Mouse (Mus musculus) C2C12 (cell line): ENCODE data around the gene Gse1. TPM values are rescaled to one million over a fixed set of nuclear protein-coding genes. Genes with fewer than 3 reads are reported as not detected.

Source experiments
- H3K27me3 ChIP-seq: one replicate; pipeline ENCODE4 v1.6.1; 2011; ENCODE audit not compliant: control insufficient read depth, insufficient read depth, insufficient read length
- H3K36me3 ChIP-seq: one replicate; pipeline ENCODE4 v1.6.1; 2011; ENCODE audit not compliant: control insufficient read depth, insufficient read depth
- H3K4me3 ChIP-seq: one replicate; pipeline ENCODE4 v1.5.1; 2011; ENCODE audit warnings: mild to moderate bottlenecking, control low read depth; ENCODE audit not compliant: poor library complexity, insufficient read depth, severe bottlenecking
- H3K79me2 ChIP-seq: one replicate; pipeline ENCODE4 v1.6.1; 2011; ENCODE audit not compliant: control insufficient read depth, insufficient read depth
- H3K79me3 ChIP-seq: one replicate; pipeline ENCODE4 v1.6.1; 2011; ENCODE audit warnings: low read depth, control low read depth
- H3ac ChIP-seq: one replicate; pipeline ENCODE3; 2011; ENCODE audit warnings: low read depth; ENCODE audit not compliant: control insufficient read depth, insufficient read length
- CEBPB ChIP-seq: IDR thresholded peaks from one replicate; pipeline ENCODE4 v1.6.1; 2011; ENCODE audit warnings: low read depth, mild to moderate bottlenecking, control low read depth, moderate library complexity
- CTCF ChIP-seq: IDR thresholded peaks from one replicate; pipeline ENCODE4 v1.5.1; 2011; ENCODE audit not compliant: control insufficient read depth, insufficient read depth, insufficient read length
- FOSL1 ChIP-seq: IDR thresholded peaks from one replicate; pipeline ENCODE4 v1.8.0; 2011; ENCODE audit warnings: mild to moderate bottlenecking, low read length; ENCODE audit not compliant: poor library complexity, insufficient read depth, severe bottlenecking
- MAX ChIP-seq: IDR thresholded peaks from one replicate; pipeline ENCODE4 v1.6.1; 2011; ENCODE audit warnings: mild to moderate bottlenecking, control low read depth
- MYOD1 ChIP-seq: IDR thresholded peaks from one replicate; pipeline ENCODE4 v1.6.1; 2011; ENCODE audit warnings: low read depth; ENCODE audit not compliant: control insufficient read depth, insufficient read length
- MYOG ChIP-seq: IDR thresholded peaks from one replicate; pipeline ENCODE4 v1.6.1; 2011; ENCODE audit not compliant: control insufficient read depth, insufficient read length; ENCODE audit errors: extremely low read depth
- USF1 ChIP-seq: IDR thresholded peaks from one replicate; pipeline ENCODE4 v1.6.1; 2011; ENCODE audit warnings: low read depth, mild to moderate bottlenecking, control low read depth, moderate library complexity
- polyA plus RNA-seq: library from polyadenylated mRNA; unstranded; fragments of >200 nt; fragmentation: generic; extraction: Trizol; gene quantifications from one replicate; pipeline ENCODE4 v1.2.1, GENCODE M21; 2012; ENCODE audit warnings: missing spikeins

Gene Gse1
- polyA plus RNA-seq, 1 experiment = 15.6 TPM

DNA sequence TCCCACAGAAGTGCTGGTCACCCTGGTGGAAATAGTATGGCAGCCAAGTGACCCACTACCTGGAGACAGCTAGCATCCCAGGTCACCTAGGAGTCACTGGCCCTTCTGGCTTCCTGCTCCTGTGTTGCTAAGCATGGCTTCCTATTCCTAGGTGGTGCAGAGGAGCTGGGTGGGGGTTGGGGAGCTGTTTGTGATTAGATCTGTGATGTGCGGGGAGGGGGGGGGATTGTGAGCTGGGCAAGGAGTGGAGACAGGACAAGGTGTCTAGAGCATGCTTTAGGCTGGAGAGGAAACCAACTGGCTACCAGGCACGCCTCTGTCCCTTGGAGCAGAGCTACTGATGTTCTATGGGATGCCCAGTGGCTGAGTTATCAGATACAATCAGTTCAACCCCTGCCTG is 243.5 kb downstream of the Gse1 start:
- H3K4me3 ChIP-seq = no peak overlapping the region
- no peaks in the 10 kb centered on the region for H3K79me3 ChIP-seq
- TF ChIP-seq USF1 (no peak), MYOD1 (no peak), CTCF (no peak)
- H3K79me2 ChIP-seq = no peaks in the 10 kb centered on the region
- H3K36me3 ChIP-seq = no peaks in the 10 kb centered on the region
- H3K27me3 ChIP-seq = no peaks in the 10 kb centered on the region
- no peak overlapping the region for H3ac ChIP-seq

DNA sequence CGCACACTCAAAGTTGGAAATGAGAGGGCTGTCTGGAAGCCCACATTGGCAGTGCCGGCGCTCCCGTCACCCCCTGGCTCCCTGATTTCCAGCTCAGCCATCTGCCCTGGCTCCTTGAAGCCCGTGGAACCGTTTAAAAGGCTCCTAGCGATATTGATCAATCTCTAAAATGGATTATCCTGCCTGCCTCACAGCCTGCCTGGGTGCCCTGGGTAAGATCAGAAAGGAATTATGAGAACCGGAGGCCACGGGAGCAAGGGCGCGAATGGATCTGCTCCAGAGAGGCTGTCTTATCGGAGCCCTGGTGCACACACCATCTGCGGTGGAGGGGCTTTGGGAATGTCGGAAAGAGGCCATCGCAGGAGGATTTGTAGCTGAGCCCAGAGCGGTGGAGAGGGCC is 244.0 kb downstream of the Gse1 start:
- TF ChIP-seq MAX = no peak
- TF ChIP-seq USF1 = no peak
- TF ChIP-seq CEBPB = no peak
- TF ChIP-seq FOSL1 = no peak
- TF ChIP-seq MYOG = no peak
- no peak for TF ChIP-seq CTCF
- no peak for TF ChIP-seq MYOD1
- Histone ChIP-seq H3K27me3 (no peaks in the 10 kb centered on the region), H3K36me3 (no peaks in the 10 kb centered on the region), H3K4me3 (no peak overlapping the region), H3ac (no peak overlapping the region), H3K79me2 (no peaks in the 10 kb centered on the region), H3K79me3 (no peaks in the 10 kb centered on the region)

DNA sequence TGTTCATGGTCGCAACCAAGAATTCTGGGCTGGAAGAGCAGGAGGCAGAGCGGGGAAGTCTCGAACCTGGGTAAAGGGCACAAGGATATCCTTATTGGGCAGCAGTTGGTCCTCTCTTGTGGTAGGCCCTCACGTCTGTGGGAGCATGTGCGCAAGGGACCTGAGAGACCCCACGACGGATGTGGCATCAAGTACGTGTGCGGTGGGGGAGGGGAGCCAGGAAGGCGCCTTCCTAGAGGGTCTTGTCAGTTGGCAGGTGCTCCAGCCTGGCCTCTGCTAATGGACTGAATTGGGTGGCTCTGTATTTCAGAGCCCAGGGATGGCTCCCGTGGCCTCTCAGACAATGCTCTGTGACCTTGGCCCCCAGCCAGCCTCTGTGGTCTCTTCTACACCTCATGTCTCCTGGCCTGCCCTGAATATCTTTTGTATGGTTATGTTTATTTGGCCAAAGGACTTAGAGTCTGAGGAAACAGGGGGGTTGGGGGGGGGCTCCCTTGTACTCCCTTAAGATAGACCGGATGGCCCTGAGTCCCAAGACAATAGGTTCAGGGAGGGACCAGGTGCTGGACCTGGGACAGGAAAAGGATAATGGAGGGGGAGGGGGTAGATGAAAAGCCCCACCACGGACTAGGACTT is 245.6 kb downstream of the Gse1 start:
- Histone ChIP-seq H3K36me3 (no peaks in the 10 kb centered on the region), H3K79me2 (no peaks in the 10 kb centered on the region), H3K79me3 (no peaks in the 10 kb centered on the region), H3K4me3 (no peak overlapping the region), H3ac (no peak overlapping the region), H3K27me3 (no peaks in the 10 kb centered on the region)
- TF ChIP-seq CEBPB = no peak
- no peak for TF ChIP-seq MYOD1
- TF ChIP-seq CTCF = no peak
- no peak for TF ChIP-seq MAX
- no peak for TF ChIP-seq MYOG
- TF ChIP-seq FOSL1 = no peak
- no peak for TF ChIP-seq USF1

DNA sequence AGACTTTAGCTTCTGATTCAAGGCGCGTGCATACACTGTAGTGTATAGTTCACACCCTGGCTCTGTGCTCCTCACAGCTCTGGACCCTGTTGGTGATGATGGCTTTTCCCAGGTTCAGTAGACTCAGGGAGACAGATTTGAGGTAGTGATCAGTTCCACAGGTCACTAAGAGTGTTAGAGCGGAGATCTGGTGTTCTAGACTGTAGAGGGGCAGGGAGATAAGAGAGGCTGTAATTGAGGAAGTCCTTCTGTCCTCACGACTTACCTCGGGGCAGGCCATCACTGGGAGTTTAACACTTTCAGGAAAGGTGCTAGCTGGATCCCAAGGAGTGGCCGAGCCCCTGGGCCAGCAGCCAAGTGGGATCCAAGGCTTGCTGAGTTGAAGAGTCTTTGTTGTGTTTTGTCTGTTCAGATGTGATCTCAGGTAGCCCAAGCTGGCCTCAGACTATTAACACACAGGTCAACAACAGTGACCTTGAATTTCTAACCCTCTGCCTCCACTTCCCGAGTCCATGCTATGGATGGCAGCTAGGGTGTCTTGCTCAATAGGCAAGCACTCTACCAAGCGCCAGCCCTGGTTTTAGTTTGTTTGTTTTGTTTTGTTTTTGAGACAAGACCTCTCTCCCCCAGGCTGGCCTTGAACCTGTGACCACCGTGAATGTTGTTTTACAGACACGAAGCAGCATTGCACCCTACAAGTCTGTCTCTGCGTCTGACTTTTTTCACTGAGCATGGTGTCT is 246.4 kb downstream of the Gse1 start:
- Histone ChIP-seq H3ac (no peak overlapping the region), H3K79me3 (no peaks in the 10 kb centered on the region)

DNA sequence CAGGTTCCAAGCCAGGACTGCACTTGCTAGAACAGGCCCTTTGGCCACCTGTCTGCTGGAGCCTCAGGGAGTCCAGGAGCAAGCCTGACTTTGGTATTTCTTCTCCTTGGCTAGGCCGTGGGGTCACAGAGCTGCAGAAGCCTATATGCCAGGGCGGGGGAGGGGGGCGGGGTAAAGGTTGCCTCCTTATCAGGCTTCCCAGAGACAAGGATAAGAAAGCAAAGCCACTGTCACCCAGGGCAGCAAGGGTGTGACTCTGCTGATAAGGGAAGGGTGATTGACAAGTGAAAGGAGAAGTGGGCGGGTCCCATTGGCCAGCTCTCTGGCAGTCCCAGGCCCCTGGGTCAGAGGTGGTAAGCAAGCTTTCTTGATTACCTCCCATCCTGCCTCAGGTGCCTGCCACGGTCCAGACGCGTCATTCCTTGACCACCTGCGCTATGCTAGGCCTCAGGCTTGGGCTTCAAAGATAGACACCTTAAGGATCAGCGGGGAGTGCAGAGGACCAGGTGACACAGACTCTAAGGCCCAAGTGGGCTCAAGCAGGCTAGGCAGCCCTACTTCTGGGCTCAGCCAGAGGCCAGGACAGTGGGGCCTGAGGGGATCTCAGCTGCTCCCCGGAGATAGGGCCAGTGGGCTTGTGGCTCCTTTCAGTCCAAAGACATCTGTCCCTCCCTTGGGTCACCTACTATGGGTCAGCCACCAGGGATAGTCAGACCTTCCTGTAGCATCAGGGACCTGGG is 247.4 kb downstream of the Gse1 start:
- Histone ChIP-seq H3K4me3 (no peak overlapping the region), H3ac (no peak overlapping the region), H3K27me3 (no peaks in the 10 kb centered on the region), H3K79me3 (no peaks in the 10 kb centered on the region), H3K79me2 (no peaks in the 10 kb centered on the region), H3K36me3 (no peaks in the 10 kb centered on the region)
- TF ChIP-seq MAX (no peak), CEBPB (no peak), MYOD1 (no peak), FOSL1 (no peak), MYOG (no peak), CTCF (no peak), USF1 (no peak)

More for the DNA sequence above, 246.4 kb downstream of the Gse1 start:
- Histone ChIP-seq H3K27me3 (no peaks in the 10 kb centered on the region), H3K4me3 (no peak overlapping the region), H3K36me3 (no peaks in the 10 kb centered on the region), H3K79me2 (no peaks in the 10 kb centered on the region)
- TF ChIP-seq CTCF = no peak
- TF ChIP-seq USF1 = no peak
- no peak for TF ChIP-seq MYOG
- TF ChIP-seq CEBPB = no peak
- TF ChIP-seq FOSL1 = no peak
- no peak for TF ChIP-seq MYOD1
- TF ChIP-seq MAX = no peak
